Comparison of ENCODE assay signal across 8 mouse cellular contexts in genomic region chr1:185203196-185203908, GRCm38 (mm10). TPM values are rescaled to one million over a fixed set of nuclear protein-coding genes. Genes with fewer than 3 reads are reported as not detected.
DNase-seq lines count a peak whose midpoint lies in the region; ATAC-seq lines count a peak whose summit lies in the region.

No protein-coding gene starts in this region.

- no peaks in the 10 kb centered on the region for H3K27me3 ChIP-seq in embryonic facial prominence, embryonic 10.5 days (replicated peaks; ENCODE audit: low read depth, poor library complexity, severe bottlenecking)
- H3K27me3 ChIP-seq in heart, embryonic 16.5 days (ENCODE audit: control insufficient read depth, insufficient read depth, low read length), result no peaks in the 10 kb centered on the region
- no peaks in the 10 kb centered on the region for H3K27me3 ChIP-seq in limb, embryonic 10.5 days (ENCODE audit: low read depth, poor library complexity, severe bottlenecking)

- H3K4me2 ChIP-seq in heart, embryonic 16.5 days (ENCODE audit: low read depth, low read length), result peak overlapping the region; percentile 91

- peak overlapping the region; percentile 88 for H3K27ac ChIP-seq in embryonic facial prominence, embryonic 10.5 days (replicated peaks)
- peak overlapping the region; percentile 92 for H3K27ac ChIP-seq in heart, embryonic 16.5 days (ENCODE audit: low read length)
- H3K27ac ChIP-seq in limb, embryonic 10.5 days, result peak overlapping the region; percentile 87

- H3K9me3 ChIP-seq in embryonic facial prominence, embryonic 10.5 days, result no peaks in the 10 kb centered on the region
- no peaks in the 10 kb centered on the region for H3K9me3 ChIP-seq in heart, embryonic 16.5 days (replicated peaks; ENCODE audit: control insufficient read depth, low read length)
- H3K9me3 ChIP-seq in limb, embryonic 10.5 days (replicated peaks), result no peaks in the 10 kb centered on the region

- peak; percentile 38 for DNase-seq in CD4-positive, CD25-positive, alpha-beta regulatory T cell, adult 2 months (ENCODE audit: low read depth, low spot score)
- peak; percentile 14 for DNase-seq in NIH3T3 (ENCODE audit: low read depth)
- DNase-seq in embryonic facial prominence, embryonic 10.5 days (ENCODE audit: low spot score), result peak; percentile 35
- DNase-seq in limb, embryonic 10.5 days (ENCODE audit: low spot score), result peak; percentile 47
- peak; percentile 55 for DNase-seq in yolk sac, embryonic 10.5 days (ENCODE audit: low spot score)
- no peak for DNase-seq in adrenal gland, adult 18-20 months (ENCODE audit: low spot score in 2 of 2)

- peaks cover 4% of the 10 kb centered on the region; the same call in 1 of the 2 replicates for H3K36me3 ChIP-seq in embryonic facial prominence, embryonic 10.5 days (replicated peaks)
- H3K36me3 ChIP-seq in heart, embryonic 16.5 days (ENCODE audit: control insufficient read depth, insufficient read depth), result peaks cover 4% of the 10 kb centered on the region; the same call in 1 of the 2 replicates
- no peaks in the 10 kb centered on the region for H3K36me3 ChIP-seq in limb, embryonic 10.5 days

- 5% methylated on average over 23 of the region's 23 CpGs for WGBS in embryonic facial prominence, embryonic 10.5 days
- 3% methylated on average over 23 of the region's 23 CpGs for WGBS in heart, embryonic 16.5 days
- 11% methylated on average over 23 of the region's 23 CpGs for WGBS in limb, embryonic 10.5 days

- peak; percentile 1; the same call in 1 of the 2 replicates for ATAC-seq in heart, embryonic 16.5 days (replicated peaks; ENCODE audit: extremely low read depth, insufficient read depth, low FRiP score)
- peak; percentile 9 for ATAC-seq in megakaryocyte-erythroid progenitor cell, adult 5-6 weeks (replicated peaks; ENCODE audit: low FRiP score, low TSS enrichment, poor library complexity, severe bottlenecking)

- H3K4me3 ChIP-seq in embryonic facial prominence, embryonic 10.5 days, result peak overlapping the region; percentile 89
- H3K4me3 ChIP-seq in heart, embryonic 16.5 days (ENCODE audit: low read length), result peak overlapping the region; percentile 97
- peak overlapping the region; percentile 68 for H3K4me3 ChIP-seq in limb, embryonic 10.5 days

- peak overlapping the region; percentile 66 for H3K9ac ChIP-seq in heart, embryonic 16.5 days (ENCODE audit: low read length)

- peaks cover 26% of the 10 kb centered on the region for H3K4me1 ChIP-seq in embryonic facial prominence, embryonic 10.5 days
- H3K4me1 ChIP-seq in heart, embryonic 16.5 days (ENCODE audit: control insufficient read depth, insufficient read depth, low read length), result peaks cover 15% of the 10 kb centered on the region
- H3K4me1 ChIP-seq in limb, embryonic 10.5 days, result peaks cover 28% of the 10 kb centered on the region

RNA-seq across cellular contexts. Expression of gene Rab3gap2, which starts 0.6 kb away (rescaled TPM):
- 20.6 and 21.3 TPM in 2 replicates for polyA plus RNA-seq in embryonic facial prominence, embryonic 10.5 days (2016; fragmentation: Nextera tagmentation; extraction: Ambion mirVana)
- polyA plus RNA-seq in heart, embryonic 16.5 days (2015; fragmentation: Nextera tagmentation; extraction: Ambion mirVana), result 16.6 and 17.2 TPM in 2 replicates
- 17.7 and 20.6 TPM in 2 replicates for polyA plus RNA-seq in limb, embryonic 10.5 days (2016; fragmentation: Nextera tagmentation; extraction: Ambion mirVana)
- total RNA-seq in megakaryocyte-erythroid progenitor cell, adult 5-6 weeks (2014; fragmentation: Nextera tagmentation), result 40.5 and 55.1 TPM in 2 replicates
- 41.1 and 41.6 TPM in 2 replicates for total RNA-seq in megakaryocyte-erythroid progenitor cell, adult 5-6 weeks (2017)
- total RNA-seq in adrenal gland, adult 18-20 months (2021), result 10 to 100 TPM; 48.7 to 51.4 TPM

Comparison
In these comparisons a context has a peak if more than half of its experiments do, and no peak if none do; other contexts are left out.
1. DNase-seq: peak in CD4-positive, CD25-positive, alpha-beta regulatory T cell, adult 2 months (single experiment), NIH3T3 (single experiment), embryonic facial prominence, embryonic 10.5 days (single experiment), limb, embryonic 10.5 days (single experiment) and yolk sac, embryonic 10.5 days (single experiment); none in adrenal gland, adult 18-20 months (0 of 2).
2. Peak in every context shown above with its lines, with median percentiles within 50 percentile points of each other: H3K27ac ChIP-seq and H3K4me3 ChIP-seq.